Mouse (Mus musculus): ENCODE data around the gene Nudt7. TPM values are rescaled to one million over a fixed set of nuclear protein-coding genes. Genes with fewer than 3 reads are reported as not detected.

Nudt7 gene
- polyA plus RNA-seq, 1 experiment from 2014 or later, result 20.3 TPM

- WGBS, result 98% methylated on average over 1 of the region's 1 CpGs
- no peak for ATAC-seq (ENCODE audit: insufficient read depth, low FRiP score)
- Histone ChIP-seq H3K27ac (ENCODE audit: low read length) (no peak overlapping the region), H3K4me1 (ENCODE audit: control insufficient read depth, insufficient read depth, low read length) (peaks cover 6% of the 10 kb centered on the region), H3K4me2 (ENCODE audit: low read depth, low read length) (no peak overlapping the region), H3K27me3 (ENCODE audit: control insufficient read depth, insufficient read depth, low read length) (no peaks in the 10 kb centered on the region), H3K36me3 (ENCODE audit: control insufficient read depth, insufficient read depth, low read length) (no peaks in the 10 kb centered on the region), H3K9ac (ENCODE audit: low read length) (no peak overlapping the region), H3K9me3 (replicated peaks; ENCODE audit: control insufficient read depth, low read length) (no peaks in the 10 kb centered on the region), H3K4me3 (replicated peaks; ENCODE audit: low read length) (no peak overlapping the region)
Observed at GRCm38 (mm10) chr8:114136750-114137149, 3.4 kb downstream of the Nudt7 start.

GRCm38 (mm10) chr8:114137181-114137580 is 3.8 kb downstream of the Nudt7 start:
- Histone ChIP-seq H3K9ac (ENCODE audit: low read length) (no peak overlapping the region), H3K4me3 (replicated peaks; ENCODE audit: low read length) (no peak overlapping the region), H3K9me3 (replicated peaks; ENCODE audit: control insufficient read depth, low read length) (no peaks in the 10 kb centered on the region), H3K36me3 (ENCODE audit: control insufficient read depth, insufficient read depth, low read length) (no peaks in the 10 kb centered on the region), H3K4me1 (ENCODE audit: control insufficient read depth, insufficient read depth, low read length) (peaks cover 6% of the 10 kb centered on the region), H3K27me3 (ENCODE audit: control insufficient read depth, insufficient read depth, low read length) (no peaks in the 10 kb centered on the region), H3K4me2 (ENCODE audit: low read depth, low read length) (no peak overlapping the region), H3K27ac (ENCODE audit: low read length) (no peak overlapping the region)
- WGBS, result 68% methylated on average over 5 of the region's 5 CpGs
- no peak for ATAC-seq (ENCODE audit: insufficient read depth, low FRiP score)

- Histone ChIP-seq H3K4me2 (ENCODE audit: low read depth, low read length) (no peak overlapping the region), H3K9ac (ENCODE audit: low read length) (no peak overlapping the region), H3K4me1 (ENCODE audit: control insufficient read depth, insufficient read depth, low read length) (no peaks in the 10 kb centered on the region), H3K36me3 (ENCODE audit: control insufficient read depth, insufficient read depth, low read length) (no peaks in the 10 kb centered on the region), H3K9me3 (replicated peaks; ENCODE audit: control insufficient read depth, low read length) (no peaks in the 10 kb centered on the region), H3K27ac (ENCODE audit: low read length) (no peak overlapping the region), H3K4me3 (replicated peaks; ENCODE audit: low read length) (no peak overlapping the region), H3K27me3 (ENCODE audit: control insufficient read depth, insufficient read depth, low read length) (no peaks in the 10 kb centered on the region)
- no peak for ATAC-seq (ENCODE audit: insufficient read depth, low FRiP score)
- WGBS, result 61% methylated on average over 2 of the region's 2 CpGs
Observed at GRCm38 (mm10) chr8:114140437-114140836, 7.1 kb downstream of the Nudt7 start.

- H3K27me3 ChIP-seq (ENCODE audit: control insufficient read depth, insufficient read depth, low read length), result no peaks in the 10 kb centered on the region
- H3K36me3 ChIP-seq (ENCODE audit: control insufficient read depth, insufficient read depth, low read length), result no peaks in the 10 kb centered on the region
- H3K9me3 ChIP-seq (replicated peaks; ENCODE audit: control insufficient read depth, low read length), result no peaks in the 10 kb centered on the region
- no peak for ATAC-seq (ENCODE audit: insufficient read depth, low FRiP score)
- no peak overlapping the region for H3K4me3 ChIP-seq (replicated peaks; ENCODE audit: low read length)
- H3K9ac ChIP-seq (ENCODE audit: low read length), result no peak overlapping the region
- no peaks in the 10 kb centered on the region for H3K4me1 ChIP-seq (ENCODE audit: control insufficient read depth, insufficient read depth, low read length)
- no peak overlapping the region for H3K27ac ChIP-seq (ENCODE audit: low read length)
- no peak overlapping the region for H3K4me2 ChIP-seq (ENCODE audit: low read depth, low read length)
Observed at GRCm38 (mm10) chr8:114142199-114142598, 8.8 kb downstream of the Nudt7 start.

GRCm38 (mm10) chr8:114143645-114144290 is 10.4 kb downstream of the Nudt7 start:
- WGBS, result 86% methylated on average over 4 of the region's 4 CpGs
- H3K9me3 ChIP-seq (replicated peaks; ENCODE audit: control insufficient read depth, low read length), result no peaks in the 10 kb centered on the region
- H3K9ac ChIP-seq (ENCODE audit: low read length), result no peak overlapping the region
- H3K4me2 ChIP-seq (ENCODE audit: low read depth, low read length), result no peak overlapping the region
- 0 out of 2 replicates have a peak, but pooled peaks cover 5% of the 10 kb centered on the region for H3K36me3 ChIP-seq (ENCODE audit: control insufficient read depth, insufficient read depth, low read length)
- H3K4me3 ChIP-seq (replicated peaks; ENCODE audit: low read length), result no peak overlapping the region
- no peaks in the 10 kb centered on the region for H3K4me1 ChIP-seq (ENCODE audit: control insufficient read depth, insufficient read depth, low read length)
- ATAC-seq (ENCODE audit: insufficient read depth, low FRiP score), result no peak
- H3K27ac ChIP-seq (ENCODE audit: low read length), result no peak overlapping the region
- no peaks in the 10 kb centered on the region for H3K27me3 ChIP-seq (ENCODE audit: control insufficient read depth, insufficient read depth, low read length)

GRCm38 (mm10) chr8:114153311-114154045 is 20.1 kb downstream of the Nudt7 start:
- 71% methylated on average over 6 of the region's 6 CpGs for WGBS

GRCm38 (mm10) chr8:114158586-114158985 is 25.2 kb downstream of the Nudt7 start:
- no peaks in the 10 kb centered on the region for H3K27me3 ChIP-seq (ENCODE audit: control insufficient read depth, insufficient read depth, low read length)
- no peak overlapping the region for H3K4me2 ChIP-seq (ENCODE audit: low read depth, low read length)
- no peak for ATAC-seq (ENCODE audit: insufficient read depth, low FRiP score)
- no peak overlapping the region for H3K9ac ChIP-seq (ENCODE audit: low read length)
- H3K9me3 ChIP-seq (replicated peaks; ENCODE audit: control insufficient read depth, low read length), result no peaks in the 10 kb centered on the region
- 67% methylated on average over 2 of the region's 2 CpGs for WGBS
- H3K4me3 ChIP-seq (replicated peaks; ENCODE audit: low read length), result no peak overlapping the region
- no peaks in the 10 kb centered on the region for H3K4me1 ChIP-seq (ENCODE audit: control insufficient read depth, insufficient read depth, low read length)
- no peak overlapping the region for H3K27ac ChIP-seq (ENCODE audit: low read length)
- H3K36me3 ChIP-seq (ENCODE audit: control insufficient read depth, insufficient read depth, low read length), result no peaks in the 10 kb centered on the region

More at GRCm38 (mm10) chr8:114153311-114154045, 20.1 kb downstream of the Nudt7 start:
- Histone ChIP-seq H3K27me3 (ENCODE audit: control insufficient read depth, insufficient read depth, low read length) (no peaks in the 10 kb centered on the region), H3K27ac (ENCODE audit: low read length) (no peak overlapping the region), H3K4me3 (replicated peaks; ENCODE audit: low read length) (no peak overlapping the region), H3K4me1 (ENCODE audit: control insufficient read depth, insufficient read depth, low read length) (no peaks in the 10 kb centered on the region), H3K36me3 (ENCODE audit: control insufficient read depth, insufficient read depth, low read length) (no peaks in the 10 kb centered on the region), H3K4me2 (ENCODE audit: low read depth, low read length) (no peak overlapping the region), H3K9ac (ENCODE audit: low read length) (no peak overlapping the region), H3K9me3 (replicated peaks; ENCODE audit: control insufficient read depth, low read length) (no peaks in the 10 kb centered on the region)
- no peak for ATAC-seq (ENCODE audit: insufficient read depth, low FRiP score)

GRCm38 (mm10) chr8:114159666-114160065 is 26.3 kb downstream of the Nudt7 start:
- 64% methylated on average over 3 of the region's 3 CpGs for WGBS

GRCm38 (mm10) chr8:114163871-114164270 is 30.5 kb downstream of the Nudt7 start:
- WGBS, result 89% methylated on average over 3 of the region's 3 CpGs
- Histone ChIP-seq H3K4me3 (replicated peaks; ENCODE audit: low read length) (no peak overlapping the region), H3K9me3 (replicated peaks; ENCODE audit: control insufficient read depth, low read length) (no peaks in the 10 kb centered on the region), H3K27ac (ENCODE audit: low read length) (no peak overlapping the region), H3K9ac (ENCODE audit: low read length) (no peak overlapping the region), H3K4me2 (ENCODE audit: low read depth, low read length) (no peak overlapping the region), H3K4me1 (ENCODE audit: control insufficient read depth, insufficient read depth, low read length) (no peaks in the 10 kb centered on the region), H3K27me3 (ENCODE audit: control insufficient read depth, insufficient read depth, low read length) (no peaks in the 10 kb centered on the region), H3K36me3 (ENCODE audit: control insufficient read depth, insufficient read depth, low read length) (no peaks in the 10 kb centered on the region)
- no peak for ATAC-seq (ENCODE audit: insufficient read depth, low FRiP score)

More at GRCm38 (mm10) chr8:114159666-114160065, 26.3 kb downstream of the Nudt7 start:
- Histone ChIP-seq H3K9ac (ENCODE audit: low read length) (no peak overlapping the region), H3K36me3 (ENCODE audit: control insufficient read depth, insufficient read depth, low read length) (no peaks in the 10 kb centered on the region), H3K4me3 (replicated peaks; ENCODE audit: low read length) (no peak overlapping the region), H3K27ac (ENCODE audit: low read length) (no peak overlapping the region), H3K4me2 (ENCODE audit: low read depth, low read length) (no peak overlapping the region), H3K27me3 (ENCODE audit: control insufficient read depth, insufficient read depth, low read length) (no peaks in the 10 kb centered on the region), H3K4me1 (ENCODE audit: control insufficient read depth, insufficient read depth, low read length) (no peaks in the 10 kb centered on the region), H3K9me3 (replicated peaks; ENCODE audit: control insufficient read depth, low read length) (no peaks in the 10 kb centered on the region)
- no peak for ATAC-seq (ENCODE audit: insufficient read depth, low FRiP score)

All from stomach, embryonic 16.5 days (tissue).